In genomic region chr12:100228041-100228725, GRCm38 (mm10) we compare ENCODE assay signal across 13 mouse cellular contexts. TPM values are rescaled to one million over a fixed set of nuclear protein-coding genes. Genes with fewer than 3 reads are reported as not detected.
DNase-seq lines count a peak whose midpoint lies in the region; ATAC-seq lines count a peak whose summit lies in the region.
"Had no signal": no experiment of that assay in that cellular context is flagged by ENCODE, and none has a peak within 500 bp of the region (broad histone marks: within the 10 kb centered on the region; RNA-seq: fewer than 3 reads in every experiment).

No protein-coding gene starts in this region.

- no peak for DNase-seq in kidney, adult 18-20 months
- no peak for DNase-seq in cerebellum, adult 11-12 months
- DNase-seq in cerebellum, adult 8-10 months: no peak
- DNase-seq in gastrocnemius, adult 8-10 months (ENCODE audit: low spot score in 2 of 2): no peak
- DNase-seq: adrenal gland, adult 8-10 months; B cell, adult 2 months; kidney, postnatal 10 days had no signal

- 43% methylated on average over 11 of the region's 11 CpGs for WGBS in kidney, embryonic 14.5 days
- WGBS in embryonic facial prominence, embryonic 12.5 days: 40% methylated on average over 11 of the region's 11 CpGs
- WGBS in stomach, embryonic 15.5 days: 43% methylated on average over 11 of the region's 11 CpGs

- H3K4me3 ChIP-seq in kidney, embryonic 14.5 days (ENCODE audit: low read length): no peak overlapping the region
- no peak overlapping the region for H3K4me3 ChIP-seq in embryonic facial prominence, embryonic 12.5 days
- H3K4me3 ChIP-seq in stomach, embryonic 15.5 days (replicated peaks): no peak overlapping the region
- H3K4me3 ChIP-seq: erythroblast, embryonic 14.5 days had no signal

- peak overlapping the region; percentile 28; the same call in 1 of the 2 replicates for H3K9ac ChIP-seq in kidney, embryonic 14.5 days (ENCODE audit: low read depth, low read length)
- no peak overlapping the region for H3K9ac ChIP-seq in embryonic facial prominence, embryonic 12.5 days
- no peak overlapping the region for H3K9ac ChIP-seq in stomach, embryonic 15.5 days

- H3K36me3 ChIP-seq in kidney, embryonic 14.5 days (ENCODE audit: control insufficient read depth, insufficient read depth, low read length): no peaks in the 10 kb centered on the region
- H3K36me3 ChIP-seq in embryonic facial prominence, embryonic 12.5 days: no peaks in the 10 kb centered on the region
- no peaks in the 10 kb centered on the region for H3K36me3 ChIP-seq in stomach, embryonic 15.5 days

- H3K27ac ChIP-seq in kidney, embryonic 14.5 days (ENCODE audit: low read depth, low read length): no peak overlapping the region
- 0 out of 2 replicates have a peak overlapping the region, but pooled peaks have one; percentile 12 for H3K27ac ChIP-seq in embryonic facial prominence, embryonic 12.5 days
- H3K27ac ChIP-seq in stomach, embryonic 15.5 days: peak overlapping the region; percentile 40; the same call in 1 of the 2 replicates

- H3K27me3 ChIP-seq in kidney, embryonic 14.5 days (ENCODE audit: control insufficient read depth, insufficient read depth, low read length): no peaks in the 10 kb centered on the region
- no peaks in the 10 kb centered on the region for H3K27me3 ChIP-seq in embryonic facial prominence, embryonic 12.5 days
- H3K27me3 ChIP-seq in stomach, embryonic 15.5 days (replicated peaks): no peaks in the 10 kb centered on the region

- H3K4me2 ChIP-seq in kidney, embryonic 14.5 days (replicated peaks; ENCODE audit: low read depth, low read length): no peak overlapping the region
- no peak overlapping the region for H3K4me2 ChIP-seq in embryonic facial prominence, embryonic 12.5 days (replicated peaks)
- H3K4me2 ChIP-seq in stomach, embryonic 15.5 days: no peak overlapping the region

- H3K9me3 ChIP-seq in kidney, embryonic 14.5 days (ENCODE audit: control insufficient read depth, low read length): 0 out of 2 replicates have a peak, but pooled peaks cover 4% of the 10 kb centered on the region
- no peaks in the 10 kb centered on the region for H3K9me3 ChIP-seq in embryonic facial prominence, embryonic 12.5 days
- no peaks in the 10 kb centered on the region for H3K9me3 ChIP-seq in stomach, embryonic 15.5 days

- ATAC-seq in kidney, embryonic 14.5 days (ENCODE audit: low FRiP score, low TSS enrichment): no peak
- ATAC-seq in embryonic facial prominence, embryonic 12.5 days (ENCODE audit: insufficient number of reproducible peaks, insufficient read depth, low FRiP score, low TSS enrichment): 0 out of 2 replicates have a peak, but pooled peaks have one; percentile 25
- peak; percentile 52 for ATAC-seq in inflammation-experienced regulatory T-cells, adult 6 months
- no peak for ATAC-seq in stomach, embryonic 15.5 days (ENCODE audit: insufficient read depth, low FRiP score, low read depth)
- ATAC-seq: lung, postnatal 0 days had no signal

- H3K4me1 ChIP-seq in kidney, embryonic 14.5 days (ENCODE audit: control insufficient read depth, insufficient read depth, low read length): no peaks in the 10 kb centered on the region
- no peaks in the 10 kb centered on the region for H3K4me1 ChIP-seq in embryonic facial prominence, embryonic 12.5 days
- H3K4me1 ChIP-seq in stomach, embryonic 15.5 days: 0 out of 2 replicates have a peak, but pooled peaks cover 3% of the 10 kb centered on the region

RNA-seq across cellular contexts. Expression of gene Calm1, which starts 28.9 kb away (rescaled TPM):
- polyA plus RNA-seq in kidney, embryonic 14.5 days (2014; fragmentation: Nextera tagmentation; extraction: Ambion mirVana): 1,237 and 1,509 TPM in 2 replicates
- polyA plus RNA-seq in embryonic facial prominence, embryonic 12.5 days (2016; fragmentation: Nextera tagmentation; extraction: Ambion mirVana): 1,186 and 1,211 TPM in 2 replicates
- polyA plus RNA-seq in inflammation-experienced regulatory T-cells, adult 6 months (2017; shearing (Covaris generic)): 1,000 to 10,000 TPM; 1,310 to 3,387 (median 2,012) TPM
- polyA plus RNA-seq in stomach, embryonic 15.5 days (2015; fragmentation: Nextera tagmentation; extraction: Ambion mirVana): 1,764 and 1,796 TPM in 2 replicates
- 100 to 1,000 TPM; 532 to 601 (median 581) TPM for total RNA-seq in gastrocnemius, adult 8-10 months (2022)

Comparison
In these comparisons a context has a peak if more than half of its experiments do, and no peak if none do; other contexts are left out.
1. ATAC-seq: peak in embryonic facial prominence, embryonic 12.5 days (single experiment) and inflammation-experienced regulatory T-cells, adult 6 months (single experiment); none in kidney, embryonic 14.5 days (single experiment) and stomach, embryonic 15.5 days (single experiment).